Mouse (Mus musculus) neural tube, embryonic 11.5 days (tissue): ENCODE data around the gene Traf3ip3. TPM values are rescaled to one million over a fixed set of nuclear protein-coding genes. Genes with fewer than 3 reads are reported as not detected.

ENCODE experiments used
- ATAC-seq: fragments of 200-750 bp; cut with Nextera tagmentation; 2 replicates; pipeline ENCODE4 v1.8.0; 2017; ENCODE audit warnings: moderate number of reproducible peaks, mild to moderate bottlenecking, moderate TSS enrichment, moderate library complexity; ENCODE audit not compliant: insufficient read depth, low FRiP score, low TSS enrichment
- DNase-seq: peaks from one replicate; pipeline ENCODE4 v3.0.0-alpha.2; 2015; ENCODE audit warnings: low spot score
- H3K27ac ChIP-seq: fragments of 300-500 bp; sonication (generic); 2 replicates; pipeline ENCODE4 v1.5.1; 2014; ENCODE audit warnings: low read depth, mild to moderate bottlenecking, low read length
- H3K27me3 ChIP-seq: fragments of 300-500 bp; sonication (generic); 2 replicates; pipeline ENCODE4 v1.6.1; 2014; ENCODE audit warnings: mild to moderate bottlenecking, low read length, mixed read lengths; ENCODE audit not compliant: control insufficient read depth, insufficient read depth
- H3K36me3 ChIP-seq: fragments of 300-500 bp; sonication (generic); 2 replicates; pipeline ENCODE4 v1.6.1; 2014; ENCODE audit warnings: mild to moderate bottlenecking, low read length, moderate library complexity, mixed read lengths; ENCODE audit not compliant: control insufficient read depth, insufficient read depth
- H3K4me1 ChIP-seq: fragments of 300-500 bp; sonication (generic); 2 replicates; pipeline ENCODE4 v1.6.1; 2014; ENCODE audit warnings: low read length, mixed read lengths; ENCODE audit not compliant: control insufficient read depth, insufficient read depth
- H3K4me2 ChIP-seq: fragments of 300-500 bp; sonication (generic); 2 replicates; pipeline ENCODE4 v1.6.1; 2014; ENCODE audit warnings: low read depth, mild to moderate bottlenecking, moderate library complexity
- H3K4me3 ChIP-seq: fragments of 300-500 bp; sonication (generic); 2 replicates; pipeline ENCODE4 v1.5.1; 2014; ENCODE audit warnings: low read depth, low read length
- H3K9ac ChIP-seq: fragments of 300-500 bp; sonication (generic); 2 replicates; pipeline ENCODE4 v1.6.1; 2014; ENCODE audit warnings: mild to moderate bottlenecking, low read length
- H3K9me3 ChIP-seq: fragments of 300-500 bp; sonication (generic); 2 replicates; pipeline ENCODE4 v1.6.1; 2016; ENCODE audit warnings: low read length; ENCODE audit not compliant: control insufficient read depth
- WGBS: fragments of 180-500 bp; shearing (Covaris S2); extraction: QIAGEN DNeasy Blood & Tissue Kit; methylation state at CpG from one replicate; pipeline ENCODE4 v1.1.7; 2014; 5-methylcytosine and 5-hydroxymethylcytosine counted together
- polyA plus RNA-seq: library from polyadenylated mRNA; unstranded; fragments of >200 nt; fragmentation: Nextera tagmentation; extraction: Ambion mirVana; gene quantifications from 2 replicates; pipeline ENCODE4 v1.2.1, GENCODE M21; 2014

Traf3ip3 gene
- polyA plus RNA-seq, 1 experiment from 2014 or later = 2.6 TPM

- 91% methylated on average over 2 of the region's 2 CpGs for WGBS
- no peaks in the 10 kb centered on the region for H3K4me1 ChIP-seq
- no peaks in the 10 kb centered on the region for H3K27me3 ChIP-seq
- no peak overlapping the region for H3K27ac ChIP-seq
- H3K4me2 ChIP-seq = no peak overlapping the region
- H3K4me3 ChIP-seq = no peak overlapping the region
- no peak overlapping the region for H3K9ac ChIP-seq
- no peaks in the 10 kb centered on the region for H3K36me3 ChIP-seq
- no peaks in the 10 kb centered on the region for H3K9me3 ChIP-seq
- no peak for DNase-seq
- ATAC-seq = no peak
Observed at GRCm38 (mm10) chr1:193198312-193198711, 3.2 kb downstream of the Traf3ip3 start.

- Histone ChIP-seq H3K9ac (no peak overlapping the region), H3K36me3 (no peaks in the 10 kb centered on the region), H3K27me3 (no peaks in the 10 kb centered on the region), H3K4me1 (no peaks in the 10 kb centered on the region), H3K9me3 (no peaks in the 10 kb centered on the region), H3K4me3 (no peak overlapping the region), H3K4me2 (no peak overlapping the region), H3K27ac (no peak overlapping the region)
- DNase-seq (no peak), ATAC-seq (no peak)
- WGBS = 91% methylated on average over 18 of the region's 18 CpGs
Observed at GRCm38 (mm10) chr1:193197494-193198205, 3.9 kb downstream of the Traf3ip3 start.

- 65% methylated on average over 3 of the region's 3 CpGs for WGBS
- Histone ChIP-seq H3K36me3 (no peaks in the 10 kb centered on the region), H3K9ac (no peak overlapping the region), H3K9me3 (no peaks in the 10 kb centered on the region), H3K4me2 (no peak overlapping the region), H3K27ac (no peak overlapping the region), H3K4me3 (no peak overlapping the region), H3K4me1 (no peaks in the 10 kb centered on the region), H3K27me3 (no peaks in the 10 kb centered on the region)
- ATAC-seq (no peak), DNase-seq (no peak)
Observed at GRCm38 (mm10) chr1:193195169-193195810, 6.2 kb downstream of the Traf3ip3 start.

GRCm38 (mm10) chr1:193194416-193195140 lies 6.9 kb downstream of the Traf3ip3 start:
- Histone ChIP-seq H3K27me3 (no peaks in the 10 kb centered on the region), H3K4me3 (no peak overlapping the region), H3K27ac (no peak overlapping the region), H3K9me3 (no peaks in the 10 kb centered on the region), H3K9ac (no peak overlapping the region), H3K4me2 (no peak overlapping the region), H3K36me3 (no peaks in the 10 kb centered on the region), H3K4me1 (no peaks in the 10 kb centered on the region)
- DNase-seq (no peak), ATAC-seq (no peak)
- WGBS = 81% methylated on average over 3 of the region's 3 CpGs

GRCm38 (mm10) chr1:193191675-193192283 lies 9.7 kb downstream of the Traf3ip3 start:
- no peak overlapping the region for H3K4me3 ChIP-seq
- no peak overlapping the region for H3K9ac ChIP-seq
- H3K27me3 ChIP-seq = no peaks in the 10 kb centered on the region
- WGBS = 91% methylated on average over 7 of the region's 7 CpGs
- no peaks in the 10 kb centered on the region for H3K4me1 ChIP-seq
- H3K4me2 ChIP-seq = no peak overlapping the region
- no peak for ATAC-seq
- H3K9me3 ChIP-seq = no peaks in the 10 kb centered on the region
- H3K27ac ChIP-seq = no peak overlapping the region
- no peaks in the 10 kb centered on the region for H3K36me3 ChIP-seq
- DNase-seq = no peak

- Histone ChIP-seq H3K36me3 (no peaks in the 10 kb centered on the region), H3K27ac (no peak overlapping the region), H3K4me2 (no peak overlapping the region), H3K27me3 (no peaks in the 10 kb centered on the region), H3K9ac (no peak overlapping the region), H3K4me1 (no peaks in the 10 kb centered on the region), H3K4me3 (no peak overlapping the region), H3K9me3 (no peaks in the 10 kb centered on the region)
- ATAC-seq (no peak), DNase-seq (no peak)
- WGBS = 60% methylated on average over 3 of the region's 3 CpGs
Observed at GRCm38 (mm10) chr1:193189771-193190170, 11.7 kb downstream of the Traf3ip3 start.

- no peak overlapping the region for H3K9ac ChIP-seq
- peak; percentile 44 for DNase-seq
- H3K4me3 ChIP-seq = no peak overlapping the region
- no peaks in the 10 kb centered on the region for H3K36me3 ChIP-seq
- H3K9me3 ChIP-seq = no peaks in the 10 kb centered on the region
- no peaks in the 10 kb centered on the region for H3K27me3 ChIP-seq
- no peaks in the 10 kb centered on the region for H3K4me1 ChIP-seq
- ATAC-seq = no peak
- H3K27ac ChIP-seq = no peak overlapping the region
- no peak overlapping the region for H3K4me2 ChIP-seq
- 44% methylated on average over 9 of the region's 9 CpGs for WGBS
Observed at GRCm38 (mm10) chr1:193189151-193189621, 12.3 kb downstream of the Traf3ip3 start.

- Histone ChIP-seq H3K27me3 (no peaks in the 10 kb centered on the region), H3K27ac (no peak overlapping the region), H3K36me3 (no peaks in the 10 kb centered on the region), H3K4me1 (no peaks in the 10 kb centered on the region), H3K4me2 (no peak overlapping the region), H3K9me3 (no peaks in the 10 kb centered on the region), H3K4me3 (no peak overlapping the region), H3K9ac (no peak overlapping the region)
- 83% methylated on average over 6 of the region's 6 CpGs for WGBS
- DNase-seq = no peak
- no peak for ATAC-seq
Observed at GRCm38 (mm10) chr1:193188257-193188656, 13.2 kb downstream of the Traf3ip3 start.
